Mouse (Mus musculus): Measurements from ENCODE around the gene Tnfsf8. TPM values are rescaled to one million over a fixed set of nuclear protein-coding genes. Genes with fewer than 3 reads are reported as not detected.

The Tnfsf8 gene
- polyA plus RNA-seq (2012; ENCODE audit: insufficient read depth, insufficient read length, low replicate concordance, missing spikeins), result not detected in 2 replicates

- TF ChIP-seq CTCF (IDR thresholded peaks at IDR 0.05; ENCODE audit: insufficient read depth, low read depth, low read length) (no peak), POLR2A (IDR thresholded peaks at IDR 0.05; ENCODE audit: insufficient read depth, low read depth, low read length) (no peak)
- Histone ChIP-seq H3K27ac (ENCODE audit: insufficient read depth, low read depth, low read length) (no peak within 1 kb of the TSS), H3K4me3 (ENCODE audit: insufficient read depth, low read depth, low read length) (no peak within 1 kb of the TSS), H3K4me1 (ENCODE audit: control insufficient read depth, insufficient read depth, low read length) (peaks cover 7% of the 10 kb centered on the region; the same call in 1 of the 2 replicates)
- 84% methylated on average over 19 of the region's 19 CpGs for WGBS
These were observed at the start of gene Tnfsf8 for GRCm38 (mm10) chr4:63860688-63861540. Gene Tnfsf8 (minus strand): TSS chr4:63861347.

DNA sequence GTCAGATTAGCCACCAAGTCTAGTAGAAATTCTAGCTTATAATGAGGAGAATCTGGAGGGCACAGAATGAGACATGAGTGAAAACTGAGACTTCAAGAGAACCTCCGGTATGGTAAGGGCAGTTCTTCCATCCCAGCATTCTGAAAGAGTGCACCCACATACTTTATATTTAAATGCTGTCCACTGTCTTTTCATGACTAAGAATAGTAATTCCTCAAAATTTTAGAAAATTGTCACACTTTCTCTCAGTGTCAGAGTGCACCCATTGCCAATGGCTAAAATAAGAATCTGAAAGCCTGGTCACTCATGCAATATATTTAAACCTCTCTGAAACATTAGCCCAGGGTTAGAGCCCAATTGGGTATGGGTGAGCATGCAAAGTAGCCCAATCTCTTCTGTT lies 47.4 kb upstream of the Tnfsf8 start:
- Histone ChIP-seq H3K4me3 (ENCODE audit: insufficient read depth, low read depth, low read length) (no peak overlapping the region), H3K27ac (ENCODE audit: insufficient read depth, low read depth, low read length) (no peak overlapping the region), H3K4me1 (ENCODE audit: control insufficient read depth, insufficient read depth, low read length) (no peaks in the 10 kb centered on the region)
- 95% methylated on average over 1 of the region's 1 CpGs for WGBS
- TF ChIP-seq POLR2A (IDR thresholded peaks at IDR 0.05; ENCODE audit: insufficient read depth, low read depth, low read length) (no peak), CTCF (IDR thresholded peaks at IDR 0.05; ENCODE audit: insufficient read depth, low read depth, low read length) (no peak)

DNA sequence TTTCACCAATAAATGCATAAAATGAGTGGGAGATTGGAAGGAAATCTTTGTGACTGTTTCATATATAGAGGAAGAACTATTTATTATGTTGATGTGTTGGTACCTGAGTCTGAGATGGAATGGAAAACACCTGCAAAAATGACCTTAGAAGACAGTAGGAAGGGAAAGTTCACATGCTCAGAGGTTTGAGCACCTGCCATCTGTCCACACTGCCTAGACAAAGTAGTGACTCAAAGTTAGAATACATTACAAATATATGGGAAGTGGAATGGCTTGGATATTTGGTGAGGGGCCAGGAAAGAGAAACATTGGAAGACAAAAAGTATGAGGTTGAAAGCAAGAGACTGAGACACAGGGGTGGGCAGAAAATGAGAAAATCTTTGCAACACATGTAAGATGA lies 46.3 kb upstream of the Tnfsf8 start:
- Histone ChIP-seq H3K4me1 (ENCODE audit: control insufficient read depth, insufficient read depth, low read length) (no peaks in the 10 kb centered on the region), H3K4me3 (ENCODE audit: insufficient read depth, low read depth, low read length) (no peak overlapping the region), H3K27ac (ENCODE audit: insufficient read depth, low read depth, low read length) (no peak overlapping the region)
- no peak for TF ChIP-seq POLR2A (IDR thresholded peaks at IDR 0.05; ENCODE audit: insufficient read depth, low read depth, low read length)
- no peak for TF ChIP-seq CTCF (IDR thresholded peaks at IDR 0.05; ENCODE audit: insufficient read depth, low read depth, low read length)

DNA sequence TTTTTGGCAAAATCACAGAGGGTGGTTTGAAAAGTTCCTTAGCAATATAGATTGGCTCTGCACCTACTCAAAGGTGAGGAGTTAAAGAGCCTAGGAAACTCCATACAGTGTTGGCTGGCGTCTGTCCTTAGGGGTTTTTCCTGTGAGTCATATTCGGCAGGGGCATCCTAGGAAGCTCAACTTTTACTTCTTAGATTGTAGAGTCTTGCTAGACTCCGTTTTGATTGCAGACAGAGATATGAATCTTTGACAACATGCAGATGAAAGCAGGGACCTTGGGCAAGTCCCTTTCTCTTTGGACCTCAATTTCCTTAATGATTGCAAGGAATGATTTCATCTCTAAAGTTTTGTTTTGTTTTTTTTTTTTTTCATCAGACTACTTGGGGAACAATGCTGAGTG lies 44.9 kb upstream of the Tnfsf8 start:
- Histone ChIP-seq H3K4me1 (ENCODE audit: control insufficient read depth, insufficient read depth, low read length) (no peaks in the 10 kb centered on the region), H3K27ac (ENCODE audit: insufficient read depth, low read depth, low read length) (no peak overlapping the region), H3K4me3 (ENCODE audit: insufficient read depth, low read depth, low read length) (no peak overlapping the region)
- TF ChIP-seq POLR2A (IDR thresholded peaks at IDR 0.05; ENCODE audit: insufficient read depth, low read depth, low read length), result no peak
- no peak for TF ChIP-seq CTCF (IDR thresholded peaks at IDR 0.05; ENCODE audit: insufficient read depth, low read depth, low read length)
- 84% methylated on average over 3 of the region's 3 CpGs for WGBS

GRCm38 (mm10) chr4:63899081-63899523 lies 38.0 kb upstream of the Tnfsf8 start:
- Histone ChIP-seq H3K27ac (ENCODE audit: insufficient read depth, low read depth, low read length) (no peak overlapping the region), H3K4me1 (ENCODE audit: control insufficient read depth, insufficient read depth, low read length) (no peaks in the 10 kb centered on the region), H3K4me3 (ENCODE audit: insufficient read depth, low read depth, low read length) (no peak overlapping the region)
- 86% methylated on average over 10 of the region's 10 CpGs for WGBS
- TF ChIP-seq CTCF (IDR thresholded peaks at IDR 0.05; ENCODE audit: insufficient read depth, low read depth, low read length), result no peak
- TF ChIP-seq POLR2A (IDR thresholded peaks at IDR 0.05; ENCODE audit: insufficient read depth, low read depth, low read length), result no peak

DNA sequence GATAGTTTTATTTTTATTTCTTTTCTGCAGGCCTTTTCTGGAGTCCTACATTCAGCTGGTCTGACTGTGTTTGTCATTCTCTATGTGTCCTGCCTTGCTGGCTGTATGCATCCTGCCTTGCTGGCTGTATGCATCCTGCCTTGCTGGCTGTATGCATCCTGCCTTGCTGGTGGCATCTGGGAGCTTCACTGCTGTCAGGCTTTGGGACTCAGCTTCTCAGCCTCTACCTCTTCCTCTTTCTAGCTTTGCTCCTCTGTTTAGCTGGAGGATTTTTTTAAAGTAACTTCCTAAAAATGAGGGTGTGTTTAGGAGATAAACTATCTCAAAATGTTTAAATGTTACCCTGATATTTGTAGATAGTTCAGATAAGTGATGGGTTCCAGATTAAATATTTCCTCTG lies 36.0 kb upstream of the Tnfsf8 start:
- no peak for TF ChIP-seq POLR2A (IDR thresholded peaks at IDR 0.05; ENCODE audit: insufficient read depth, low read depth, low read length)
- Histone ChIP-seq H3K4me1 (ENCODE audit: control insufficient read depth, insufficient read depth, low read length) (no peaks in the 10 kb centered on the region), H3K4me3 (ENCODE audit: insufficient read depth, low read depth, low read length) (no peak overlapping the region), H3K27ac (ENCODE audit: insufficient read depth, low read depth, low read length) (no peak overlapping the region)

DNA sequence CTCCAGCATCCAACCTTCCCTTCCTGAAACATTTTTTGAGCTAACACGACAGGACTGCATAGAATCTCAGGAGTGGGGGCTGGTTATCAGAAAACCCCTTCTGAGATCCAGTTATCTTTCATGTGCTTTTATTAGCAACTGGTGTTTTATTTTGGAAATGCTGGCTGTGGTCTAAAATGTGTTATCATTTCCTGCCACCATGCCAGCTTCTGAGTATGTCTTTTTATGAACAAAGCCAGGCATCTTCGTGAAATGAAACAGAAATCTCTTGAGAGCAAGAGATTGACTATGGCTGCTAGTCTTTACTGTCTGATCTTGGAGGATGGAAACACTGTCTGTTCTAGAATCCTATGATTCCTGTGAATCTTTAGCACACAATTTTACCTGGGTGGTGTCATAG lies 25.0 kb upstream of the Tnfsf8 start:
- WGBS, result 84% methylated on average over 2 of the region's 2 CpGs
- Histone ChIP-seq H3K4me3 (ENCODE audit: insufficient read depth, low read depth, low read length) (no peak overlapping the region), H3K4me1 (ENCODE audit: control insufficient read depth, insufficient read depth, low read length) (no peaks in the 10 kb centered on the region), H3K27ac (ENCODE audit: insufficient read depth, low read depth, low read length) (no peak overlapping the region)
- TF ChIP-seq CTCF (IDR thresholded peaks at IDR 0.05; ENCODE audit: insufficient read depth, low read depth, low read length) (no peak), POLR2A (IDR thresholded peaks at IDR 0.05; ENCODE audit: insufficient read depth, low read depth, low read length) (no peak)

DNA sequence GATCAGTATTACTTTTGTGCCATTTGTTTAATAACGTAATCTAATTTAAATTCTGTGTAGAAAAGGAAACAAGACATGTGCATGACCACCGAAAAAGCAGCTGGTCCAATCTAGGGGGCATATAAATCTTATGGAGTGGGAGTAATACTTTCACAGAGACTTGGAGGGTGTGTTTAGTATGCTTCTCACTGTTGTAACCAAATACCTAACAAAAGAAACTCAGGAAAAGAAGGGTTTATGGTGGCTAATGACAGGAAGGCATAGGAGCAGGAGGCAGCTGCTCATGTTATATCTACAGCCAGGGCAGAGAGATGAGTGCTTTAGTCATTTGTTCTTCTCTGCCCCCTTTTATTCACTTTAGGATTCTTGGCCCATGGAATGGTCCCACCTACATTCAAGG lies 15.6 kb upstream of the Tnfsf8 start:
- TF ChIP-seq POLR2A (IDR thresholded peaks at IDR 0.05; ENCODE audit: insufficient read depth, low read depth, low read length) (no peak), CTCF (IDR thresholded peaks at IDR 0.05; ENCODE audit: insufficient read depth, low read depth, low read length) (no peak)
- Histone ChIP-seq H3K4me3 (ENCODE audit: insufficient read depth, low read depth, low read length) (no peak overlapping the region), H3K27ac (ENCODE audit: insufficient read depth, low read depth, low read length) (no peak overlapping the region), H3K4me1 (ENCODE audit: control insufficient read depth, insufficient read depth, low read length) (no peaks in the 10 kb centered on the region)
- 83% methylated on average over 2 of the region's 2 CpGs for WGBS

GRCm38 (mm10) chr4:63875480-63875879 lies 14.3 kb upstream of the Tnfsf8 start:
- no peak overlapping the region for H3K4me3 ChIP-seq (ENCODE audit: insufficient read depth, low read depth, low read length)
- no peak overlapping the region for H3K27ac ChIP-seq (ENCODE audit: insufficient read depth, low read depth, low read length)
- WGBS, result 93% methylated on average over 3 of the region's 3 CpGs
- TF ChIP-seq POLR2A (IDR thresholded peaks at IDR 0.05; ENCODE audit: insufficient read depth, low read depth, low read length) (no peak), CTCF (IDR thresholded peaks at IDR 0.05; ENCODE audit: insufficient read depth, low read depth, low read length) (no peak)
- H3K4me1 ChIP-seq (ENCODE audit: control insufficient read depth, insufficient read depth, low read length), result no peaks in the 10 kb centered on the region
